Mouse (Mus musculus): Measurements from ENCODE around the gene Slc38a8. TPM values are rescaled to one million over a fixed set of nuclear protein-coding genes. Genes with fewer than 3 reads are reported as not detected.

Slc38a8 gene
- polyA plus RNA-seq, 1 experiment = 0.51 TPM

- H3K27me3 ChIP-seq (ENCODE audit: control insufficient read depth, insufficient read depth, low read length) = no peaks in the 10 kb centered on the region
- TF ChIP-seq POLR2A (IDR thresholded peaks at IDR 0.05; ENCODE audit: control insufficient read depth, extremely low read depth, insufficient read depth, low read length, poor library complexity) (no peak), CTCF (IDR thresholded peaks at IDR 0.05; ENCODE audit: borderline replicate concordance, control insufficient read depth, extremely low read depth, insufficient read depth, low read length, poor library complexity) (no peak)
- no peak for DNase-seq
- no peak overlapping the region for H3K27ac ChIP-seq (ENCODE audit: control insufficient read depth, insufficient read depth, low read length)
- peaks cover 94% of the 10 kb centered on the region for H3K36me3 ChIP-seq (ENCODE audit: control insufficient read depth, insufficient read depth, low read length)
- WGBS = 96% methylated on average over 3 of the region's 3 CpGs
- H3K4me1 ChIP-seq (replicated peaks; ENCODE audit: control insufficient read depth, insufficient read depth, low read length) = no peaks in the 10 kb centered on the region
- no peak overlapping the region for H3K4me3 ChIP-seq (ENCODE audit: control insufficient read depth, insufficient read depth, low read length)
Measured at GRCm38 (mm10) chr8:119514940-119515339, 13.4 kb upstream of the Slc38a8 start.

GRCm38 (mm10) chr8:119513405-119513804 lies 11.9 kb upstream of the Slc38a8 start:
- WGBS = 91% methylated on average over 4 of the region's 4 CpGs
- Histone ChIP-seq H3K27me3 (ENCODE audit: control insufficient read depth, insufficient read depth, low read length) (no peaks in the 10 kb centered on the region), H3K4me1 (replicated peaks; ENCODE audit: control insufficient read depth, insufficient read depth, low read length) (no peaks in the 10 kb centered on the region), H3K27ac (ENCODE audit: control insufficient read depth, insufficient read depth, low read length) (no peak overlapping the region), H3K4me3 (ENCODE audit: control insufficient read depth, insufficient read depth, low read length) (no peak overlapping the region), H3K36me3 (ENCODE audit: control insufficient read depth, insufficient read depth, low read length) (peaks cover 94% of the 10 kb centered on the region)
- TF ChIP-seq CTCF (IDR thresholded peaks at IDR 0.05; ENCODE audit: borderline replicate concordance, control insufficient read depth, extremely low read depth, insufficient read depth, low read length, poor library complexity) (no peak), POLR2A (IDR thresholded peaks at IDR 0.05; ENCODE audit: control insufficient read depth, extremely low read depth, insufficient read depth, low read length, poor library complexity) (no peak)
- DNase-seq = no peak

GRCm38 (mm10) chr8:119511722-119512121 lies 10.2 kb upstream of the Slc38a8 start:
- H3K36me3 ChIP-seq (ENCODE audit: control insufficient read depth, insufficient read depth, low read length) = peaks cover 84% of the 10 kb centered on the region
- 98% methylated on average over 7 of the region's 7 CpGs for WGBS
- DNase-seq = no peak

GRCm38 (mm10) chr8:119510471-119510870 lies 9.0 kb upstream of the Slc38a8 start:
- no peak for DNase-seq
- H3K4me1 ChIP-seq (replicated peaks; ENCODE audit: control insufficient read depth, insufficient read depth, low read length) = no peaks in the 10 kb centered on the region
- no peak overlapping the region for H3K4me3 ChIP-seq (ENCODE audit: control insufficient read depth, insufficient read depth, low read length)
- TF ChIP-seq POLR2A (IDR thresholded peaks at IDR 0.05; ENCODE audit: control insufficient read depth, extremely low read depth, insufficient read depth, low read length, poor library complexity) = no peak
- TF ChIP-seq CTCF (IDR thresholded peaks at IDR 0.05; ENCODE audit: borderline replicate concordance, control insufficient read depth, extremely low read depth, insufficient read depth, low read length, poor library complexity) = no peak
- H3K36me3 ChIP-seq (ENCODE audit: control insufficient read depth, insufficient read depth, low read length) = peaks cover 71% of the 10 kb centered on the region
- H3K27ac ChIP-seq (ENCODE audit: control insufficient read depth, insufficient read depth, low read length) = no peak overlapping the region
- WGBS = 96% methylated on average over 9 of the region's 9 CpGs
- H3K27me3 ChIP-seq (ENCODE audit: control insufficient read depth, insufficient read depth, low read length) = no peaks in the 10 kb centered on the region

More at GRCm38 (mm10) chr8:119511722-119512121, 10.2 kb upstream of the Slc38a8 start:
- TF ChIP-seq CTCF (IDR thresholded peaks at IDR 0.05; ENCODE audit: borderline replicate concordance, control insufficient read depth, extremely low read depth, insufficient read depth, low read length, poor library complexity) (no peak), POLR2A (IDR thresholded peaks at IDR 0.05; ENCODE audit: control insufficient read depth, extremely low read depth, insufficient read depth, low read length, poor library complexity) (no peak)
- Histone ChIP-seq H3K4me1 (replicated peaks; ENCODE audit: control insufficient read depth, insufficient read depth, low read length) (no peaks in the 10 kb centered on the region), H3K4me3 (ENCODE audit: control insufficient read depth, insufficient read depth, low read length) (no peak overlapping the region), H3K27ac (ENCODE audit: control insufficient read depth, insufficient read depth, low read length) (no peak overlapping the region), H3K27me3 (ENCODE audit: control insufficient read depth, insufficient read depth, low read length) (no peaks in the 10 kb centered on the region)

- no peak overlapping the region for H3K27ac ChIP-seq (ENCODE audit: control insufficient read depth, insufficient read depth, low read length)
- TF ChIP-seq CTCF (IDR thresholded peaks at IDR 0.05; ENCODE audit: borderline replicate concordance, control insufficient read depth, extremely low read depth, insufficient read depth, low read length, poor library complexity) (no peak), POLR2A (IDR thresholded peaks at IDR 0.05; ENCODE audit: control insufficient read depth, extremely low read depth, insufficient read depth, low read length, poor library complexity) (no peak)
- WGBS = 38% methylated on average over 8 of the region's 8 CpGs
- H3K4me3 ChIP-seq (ENCODE audit: control insufficient read depth, insufficient read depth, low read length) = no peak overlapping the region
- H3K4me1 ChIP-seq (replicated peaks; ENCODE audit: control insufficient read depth, insufficient read depth, low read length) = no peaks in the 10 kb centered on the region
- peaks cover 31% of the 10 kb centered on the region for H3K36me3 ChIP-seq (ENCODE audit: control insufficient read depth, insufficient read depth, low read length)
- H3K27me3 ChIP-seq (ENCODE audit: control insufficient read depth, insufficient read depth, low read length) = no peaks in the 10 kb centered on the region
- DNase-seq = no peak
Measured at GRCm38 (mm10) chr8:119506106-119506505, 4.6 kb upstream of the Slc38a8 start.

- peaks cover 27% of the 10 kb centered on the region for H3K36me3 ChIP-seq (ENCODE audit: control insufficient read depth, insufficient read depth, low read length)
- DNase-seq = no peak
- TF ChIP-seq POLR2A (IDR thresholded peaks at IDR 0.05; ENCODE audit: control insufficient read depth, extremely low read depth, insufficient read depth, low read length, poor library complexity) (no peak), CTCF (IDR thresholded peaks at IDR 0.05; ENCODE audit: borderline replicate concordance, control insufficient read depth, extremely low read depth, insufficient read depth, low read length, poor library complexity) (no peak)
- no peak overlapping the region for H3K4me3 ChIP-seq (ENCODE audit: control insufficient read depth, insufficient read depth, low read length)
- 61% methylated on average over 9 of the region's 9 CpGs for WGBS
- H3K27ac ChIP-seq (ENCODE audit: control insufficient read depth, insufficient read depth, low read length) = no peak overlapping the region
- H3K4me1 ChIP-seq (replicated peaks; ENCODE audit: control insufficient read depth, insufficient read depth, low read length) = no peaks in the 10 kb centered on the region
- H3K27me3 ChIP-seq (ENCODE audit: control insufficient read depth, insufficient read depth, low read length) = no peaks in the 10 kb centered on the region
Measured at GRCm38 (mm10) chr8:119505488-119505887, 4.0 kb upstream of the Slc38a8 start.

GRCm38 (mm10) chr8:119503191-119503767 lies 1.8 kb upstream of the Slc38a8 start:
- H3K4me1 ChIP-seq (replicated peaks; ENCODE audit: control insufficient read depth, insufficient read depth, low read length) = no peaks in the 10 kb centered on the region
- DNase-seq = no peak
- H3K27me3 ChIP-seq (ENCODE audit: control insufficient read depth, insufficient read depth, low read length) = no peaks in the 10 kb centered on the region
- peaks cover 5% of the 10 kb centered on the region for H3K36me3 ChIP-seq (ENCODE audit: control insufficient read depth, insufficient read depth, low read length)
- no peak for TF ChIP-seq CTCF (IDR thresholded peaks at IDR 0.05; ENCODE audit: borderline replicate concordance, control insufficient read depth, extremely low read depth, insufficient read depth, low read length, poor library complexity)
- TF ChIP-seq POLR2A (IDR thresholded peaks at IDR 0.05; ENCODE audit: control insufficient read depth, extremely low read depth, insufficient read depth, low read length, poor library complexity) = no peak
- H3K27ac ChIP-seq (ENCODE audit: control insufficient read depth, insufficient read depth, low read length) = no peak overlapping the region
- 87% methylated on average over 10 of the region's 10 CpGs for WGBS
- no peak overlapping the region for H3K4me3 ChIP-seq (ENCODE audit: control insufficient read depth, insufficient read depth, low read length)

Data from thymus, adult 2 months (tissue).